In genomic region chr2:167181096-167181495, GRCm38 (mm10) we compare ENCODE assay signal across 21 mouse cellular contexts. TPM values are rescaled to one million over a fixed set of nuclear protein-coding genes. Genes with fewer than 3 reads are reported as not detected.
"Had no signal": no experiment of that assay in that cellular context is flagged by ENCODE, and none has a peak within 500 bp of the region (broad histone marks: within the 10 kb centered on the region; RNA-seq: fewer than 3 reads in every experiment).

No protein-coding gene starts in this region.

- DNase-seq: gastrocnemius, adult 2 months; gastrocnemius, postnatal 10 days; gastrocnemius, postnatal 25 days; heart, adult 18-20 months; heart, postnatal 10 days; heart, postnatal 4 days; kidney, adult 18-20 months; kidney, adult 8-10 months; kidney, postnatal 10 days; kidney, postnatal 25 days; kidney, postnatal 4 days; layer of hippocampus, adult 9-11 months; liver; liver, embryonic 13.5 days had no signal

- H3K4me3 ChIP-seq: gastrocnemius, adult 2 months; heart, embryonic 10.5 days; heart, embryonic 12.5 days; intestine, embryonic 15.5 days; limb, embryonic 10.5 days; limb, embryonic 12.5 days; liver, embryonic 13.5 days had no signal

- H3K27ac ChIP-seq: gastrocnemius, adult 2 months; heart, embryonic 10.5 days; hindbrain, embryonic 14.5 days; intestine, embryonic 15.5 days; limb, embryonic 10.5 days; limb, embryonic 12.5 days; liver, embryonic 13.5 days had no signal

RNA-seq across cellular contexts. Expression of gene Ptgis, which starts 59.3 kb away (rescaled TPM):
- total RNA-seq: granulocyte monocyte progenitor cell, adult 5-6 weeks had no signal
